Mouse (Mus musculus) urinary bladder, adult 18-20 months (tissue): ENCODE data around the gene Per2.

Source experiments
- DNase-seq, 2 experiments: peaks; one replicate each; pipeline ENCODE4 v3.0.0; 2022; ENCODE audit warnings: low spot score in 2 of 2, mixed read lengths in 2 of 2

Gene Per2

GRCm38 (mm10) chr1:91434905-91435304 is 24.2 kb downstream of the Per2 start:
- no peak for DNase-seq

GRCm38 (mm10) chr1:91430761-91431160 is 28.4 kb downstream of the Per2 start:
- DNase-seq: no peak

- no peak for DNase-seq
Observed at GRCm38 (mm10) chr1:91429212-91429611, 29.9 kb downstream of the Per2 start.

- peak; percentile 70 to 74 for DNase-seq
Observed at GRCm38 (mm10) chr1:91428614-91429013, 30.5 kb downstream of the Per2 start.

- DNase-seq: no peak
Observed at GRCm38 (mm10) chr1:91426397-91426796, 32.7 kb downstream of the Per2 start.

GRCm38 (mm10) chr1:91420601-91421065 is 38.5 kb downstream of the Per2 start:
- DNase-seq: no peak

GRCm38 (mm10) chr1:91419862-91420600 is 39.1 kb downstream of the Per2 start:
- no peak for DNase-seq

GRCm38 (mm10) chr1:91417991-91418390 is 41.1 kb downstream of the Per2 start:
- DNase-seq: no peak

- DNase-seq: no peak
Observed at GRCm38 (mm10) chr1:91415311-91415710, 43.8 kb downstream of the Per2 start.

GRCm38 (mm10) chr1:91414903-91415302 is 44.2 kb downstream of the Per2 start:
- DNase-seq: no peak

GRCm38 (mm10) chr1:91413898-91414594 is 45.1 kb downstream of the Per2 start, which contains the start of gene Hes6:
Hes6 (minus strand) TSS chr1:91414038.
- peak; percentile 45 to 55 for DNase-seq

GRCm38 (mm10) chr1:91413536-91413897 is 45.6 kb downstream of the Per2 start:
- no peak for DNase-seq

GRCm38 (mm10) chr1:91413030-91413506 is 46.1 kb downstream of the Per2 start:
- DNase-seq: peak; percentile 69 to 91

- peak in 1 of 2 experiments; percentile 30 for DNase-seq
Observed at GRCm38 (mm10) chr1:91412286-91413029, 46.7 kb downstream of the Per2 start.

GRCm38 (mm10) chr1:91411631-91412285 is 47.4 kb downstream of the Per2 start:
- no peak for DNase-seq

- DNase-seq: no peak
Observed at GRCm38 (mm10) chr1:91407819-91408218, 51.3 kb downstream of the Per2 start.

- no peak for DNase-seq
Observed at GRCm38 (mm10) chr1:91405406-91406169, 53.5 kb downstream of the Per2 start.

GRCm38 (mm10) chr1:91404976-91405375 is 54.1 kb downstream of the Per2 start:
- no peak for DNase-seq

- peak; percentile 70 to 78 for DNase-seq
Observed at GRCm38 (mm10) chr1:91398260-91399062, 60.7 kb downstream of the Per2 start, which contains the start of gene Ilkap. Ilkap (minus strand) TSS chr1:91398815.

- peak in 1 of 2 experiments; percentile 15 for DNase-seq
Observed at GRCm38 (mm10) chr1:91397927-91398259, 61.2 kb downstream of the Per2 start.
